Mouse (Mus musculus): ENCODE results near the gene Hyal1. TPM values are rescaled to one million over a fixed set of nuclear protein-coding genes. Genes with fewer than 3 reads are reported as not detected.
"Not testable (repeated sequence)": the region's sequence is repeated elsewhere in the genome, so short reads cannot be mapped to it uniquely, and the experiment has no call there.

The Hyal1 gene
- polyA plus RNA-seq, 1 experiment, result 3.3 TPM

DNA sequence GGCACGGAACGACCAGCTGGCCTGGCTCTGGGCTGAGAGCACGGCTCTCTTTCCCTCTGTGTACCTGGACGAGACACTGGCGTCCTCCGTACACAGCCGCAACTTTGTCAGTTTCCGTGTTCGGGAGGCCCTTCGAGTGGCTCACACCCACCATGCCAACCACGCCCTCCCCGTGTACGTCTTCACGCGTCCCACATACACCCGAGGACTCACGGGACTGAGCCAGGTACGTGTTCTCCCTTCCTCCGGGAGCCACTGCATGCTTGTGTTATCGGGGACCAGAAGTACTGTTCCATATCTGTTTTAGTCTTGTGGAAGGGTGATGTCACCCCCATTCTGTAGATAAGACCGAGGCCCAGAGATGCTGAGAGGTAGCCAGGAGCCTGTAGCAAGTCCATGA lies 5.9 kb upstream of the Hyal1 start:
- no peak overlapping the region for H3K4me2 ChIP-seq (ENCODE audit: low read depth)
- H3ac ChIP-seq (ENCODE audit: control insufficient read depth, insufficient read length), result no peak overlapping the region
- no peaks in the 10 kb centered on the region for H3K36me3 ChIP-seq (ENCODE audit: control insufficient read depth, insufficient read depth)
- TF ChIP-seq REST (IDR thresholded peaks at IDR 0.05; ENCODE audit: insufficient read depth, insufficient read length) (no peak), MYOG (IDR thresholded peaks at IDR 0.05; ENCODE audit: control insufficient read depth in 1 of 3, insufficient read depth in 1 of 3, insufficient read length in 2 of 3, low read depth in 2 of 3) (no peak)
- no peaks in the 10 kb centered on the region for H3K27me3 ChIP-seq (ENCODE audit: control insufficient read depth, insufficient read depth, insufficient read length)
- no peak overlapping the region for H3K4me3 ChIP-seq
- H3K79me2 ChIP-seq (ENCODE audit: control insufficient read depth, insufficient read depth), result peaks cover 11% of the 10 kb centered on the region

- no peak overlapping the region for H3K4me2 ChIP-seq (ENCODE audit: low read depth)
- H3K36me3 ChIP-seq (ENCODE audit: control insufficient read depth, insufficient read depth), result no peaks in the 10 kb centered on the region
- no peak overlapping the region for H3K4me3 ChIP-seq
- H3K79me2 ChIP-seq (ENCODE audit: control insufficient read depth, insufficient read depth), result peaks cover 11% of the 10 kb centered on the region
- H3ac ChIP-seq (ENCODE audit: control insufficient read depth, insufficient read length), result no peak overlapping the region
- no peaks in the 10 kb centered on the region for H3K27me3 ChIP-seq (ENCODE audit: control insufficient read depth, insufficient read depth, insufficient read length)
- no peak for TF ChIP-seq MYOD1 (IDR thresholded peaks at IDR 0.05; ENCODE audit: control insufficient read depth in 1 of 3, insufficient read length in 2 of 3, low read depth in 2 of 3)
- no peak for TF ChIP-seq USF1 (IDR thresholded peaks at IDR 0.05; ENCODE audit: low read depth)
- no peak for TF ChIP-seq TCF12 (IDR thresholded peaks at IDR 0.05; ENCODE audit: insufficient read depth, poor library complexity, severe bottlenecking)
- TF ChIP-seq E2F4 (IDR thresholded peaks at IDR 0.05; ENCODE audit: insufficient read depth), result no peak
Observed at GRCm38 (mm10) chr9:107571534-107572326, 5.0 kb upstream of the Hyal1 start.

DNA sequence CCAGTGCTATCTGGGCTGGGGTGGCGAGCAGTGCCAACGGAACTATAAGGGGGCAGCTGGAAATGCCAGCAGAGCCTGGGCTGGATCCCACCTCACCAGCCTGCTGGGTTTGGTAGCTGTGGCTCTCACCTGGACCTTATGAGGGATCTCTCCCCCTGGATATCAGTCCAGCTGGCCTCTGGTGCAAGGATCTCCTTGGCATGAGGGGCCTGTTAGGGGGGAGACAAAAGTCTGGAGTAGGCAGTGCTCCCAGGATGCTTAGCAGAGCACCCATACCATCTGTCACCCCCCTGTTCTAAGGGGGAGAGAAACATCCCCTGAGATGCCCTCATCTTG lies 4.4 kb upstream of the Hyal1 start:
- H3K36me3 ChIP-seq (ENCODE audit: control insufficient read depth, insufficient read depth), result no peaks in the 10 kb centered on the region
- no peak for TF ChIP-seq REST (IDR thresholded peaks at IDR 0.05; ENCODE audit: insufficient read depth, insufficient read length)
- TF ChIP-seq E2F4 (IDR thresholded peaks at IDR 0.05; ENCODE audit: insufficient read depth), result no peak
- no peak for TF ChIP-seq POLR2AphosphoS2 (IDR thresholded peaks at IDR 0.05; ENCODE audit: insufficient read length, low read depth)
- TF ChIP-seq POLR2A (IDR thresholded peaks at IDR 0.05; ENCODE audit: insufficient read length, low read depth), result no peak
- no peak for TF ChIP-seq MAX (IDR thresholded peaks at IDR 0.05; ENCODE audit: low read depth)
- TF ChIP-seq USF1 (IDR thresholded peaks at IDR 0.05; ENCODE audit: low read depth), result no peak
- TF ChIP-seq MYOG (IDR thresholded peaks at IDR 0.05; ENCODE audit: control insufficient read depth in 1 of 3, insufficient read depth in 1 of 3, insufficient read length in 2 of 3, low read depth in 2 of 3), result no peak
- TF ChIP-seq TCF12 (IDR thresholded peaks at IDR 0.05; ENCODE audit: insufficient read depth, poor library complexity, severe bottlenecking), result no peak
- TF ChIP-seq MYOD1 (IDR thresholded peaks at IDR 0.05; ENCODE audit: control insufficient read depth in 1 of 3, insufficient read length in 2 of 3, low read depth in 2 of 3), result no peak
- no peak for TF ChIP-seq TCF3 (IDR thresholded peaks at IDR 0.05; ENCODE audit: insufficient read length, low read depth)
- TF ChIP-seq SRF (IDR thresholded peaks at IDR 0.05; ENCODE audit: control insufficient read depth, insufficient read length, low read depth), result no peak
- no peak for TF ChIP-seq CEBPB (IDR thresholded peaks at IDR 0.05; ENCODE audit: insufficient read depth, poor library complexity, severe bottlenecking)
- H3ac ChIP-seq (ENCODE audit: control insufficient read depth, insufficient read length), result no peak overlapping the region
- H3K4me2 ChIP-seq (ENCODE audit: low read depth), result no peak overlapping the region
- no peaks in the 10 kb centered on the region for H3K27me3 ChIP-seq (ENCODE audit: control insufficient read depth, insufficient read depth, insufficient read length)
- no peak overlapping the region for H3K4me3 ChIP-seq
- H3K79me2 ChIP-seq (ENCODE audit: control insufficient read depth, insufficient read depth), result peaks cover 11% of the 10 kb centered on the region

- not testable (repeated sequence) for H3K4me3 ChIP-seq
Observed at GRCm38 (mm10) chr9:107573774-107574173, 3.0 kb upstream of the Hyal1 start.

GRCm38 (mm10) chr9:107575579-107576356 lies 959 bp upstream of the Hyal1 start:
- Histone ChIP-seq H3K4me3 (no peak overlapping the region), H3K4me2 (ENCODE audit: low read depth) (no peak overlapping the region), H3K27me3 (ENCODE audit: control insufficient read depth, insufficient read depth, insufficient read length) (no peaks in the 10 kb centered on the region), H3K36me3 (ENCODE audit: control insufficient read depth, insufficient read depth) (no peaks in the 10 kb centered on the region), H3K79me2 (ENCODE audit: control insufficient read depth, insufficient read depth) (no peaks in the 10 kb centered on the region), H3ac (ENCODE audit: control insufficient read depth, insufficient read length) (no peak overlapping the region)
- TF ChIP-seq REST (IDR thresholded peaks at IDR 0.05; ENCODE audit: insufficient read depth, insufficient read length), result no peak
- peak in 1 of 3 experiments; percentile 29 for TF ChIP-seq MYOG (IDR thresholded peaks at IDR 0.05; ENCODE audit: control insufficient read depth in 1 of 3, insufficient read depth in 1 of 3, insufficient read length in 2 of 3, low read depth in 2 of 3)

More at GRCm38 (mm10) chr9:107573774-107574173, 3.0 kb upstream of the Hyal1 start:
- not testable (repeated sequence) for H3K27me3 ChIP-seq (ENCODE audit: control insufficient read depth, insufficient read depth, insufficient read length); H3K36me3 ChIP-seq (ENCODE audit: control insufficient read depth, insufficient read depth); H3K4me2 ChIP-seq (ENCODE audit: low read depth); H3ac ChIP-seq (ENCODE audit: control insufficient read depth, insufficient read length)
- H3K79me2 ChIP-seq (ENCODE audit: control insufficient read depth, insufficient read depth), result peaks cover 11% of the 10 kb centered on the region
